Mouse (Mus musculus) duodenum, adult 2 months (tissue): Measurements from ENCODE around the gene Olfr309. TPM values are rescaled to one million over a fixed set of nuclear protein-coding genes. Genes with fewer than 3 reads are reported as not detected.

ENCODE experiments used
- polyA plus RNA-seq: library from polyadenylated mRNA; depleted of rRNA; stranded (reverse); fragments of >200 nt; gene quantifications from 2 replicates; pipeline ENCODE4 v1.2.3, GENCODE M21; 2012; ENCODE audit warnings: low replicate concordance; rRNA removed

The Olfr309 gene
- not detected in 2 replicates for polyA plus RNA-seq

GRCm38 (mm10) chr7:86313608-86314007 lies at the start of gene Olfr309:
TSS of gene Olfr309 (minus strand) at chr7:86313708.

GRCm38 (mm10) chr7:86337486-86337885 lies 24.0 kb upstream of the Olfr309 start, which contains the start of gene Olfr307:
TSS of gene Olfr307 (minus strand) at chr7:86337586.

GRCm38 (mm10) chr7:86325530-86325929 lies 12.0 kb upstream of the Olfr309 start, which contains the start of gene Olfr308:
TSS of gene Olfr308 (minus strand) at chr7:86325630.

GRCm38 (mm10) chr7:86277072-86277471 lies 36.4 kb downstream of the Olfr309 start, which contains the start of gene Olfr310:
TSS of gene Olfr310 (minus strand) at chr7:86277172.

Other genes starting within 250 kb of the Olfr309 start
- not detected in 2 replicates for gene Vmn2r75, start 141.9 kb downstream of the Olfr309 start, polyA plus RNA-seq
- not detected in 2 replicates for gene Vmn2r76, start 67.4 kb downstream of the Olfr309 start, polyA plus RNA-seq
- gene Olfr310, start 36.5 kb downstream of the Olfr309 start, polyA plus RNA-seq = not detected in 2 replicates
- not detected in 2 replicates for gene Olfr308, start 11.9 kb upstream of the Olfr309 start, polyA plus RNA-seq
- gene Olfr307, start 23.9 kb upstream of the Olfr309 start, polyA plus RNA-seq = not detected in 2 replicates
- not detected in 2 replicates for gene Olfr305, start 53.2 kb upstream of the Olfr309 start, polyA plus RNA-seq
- not detected in 2 replicates for gene Olfr304, start 73.0 kb upstream of the Olfr309 start, polyA plus RNA-seq
- gene Olfr303, start 84.1 kb upstream of the Olfr309 start, polyA plus RNA-seq = not detected in 2 replicates
- gene Olfr301, start 90.1 kb upstream of the Olfr309 start, polyA plus RNA-seq = not detected in 2 replicates
- not detected in 2 replicates for gene Olfr299, start 146.2 kb upstream of the Olfr309 start, polyA plus RNA-seq
- gene Olfr298, start 178.8 kb upstream of the Olfr309 start, polyA plus RNA-seq = not detected in 2 replicates
- not detected in 2 replicates for gene Olfr297, start 206.3 kb upstream of the Olfr309 start, polyA plus RNA-seq